Mouse (Mus musculus) cerebellum, adult 18-20 months (tissue): ENCODE results near the gene Zfp524.

Source experiments
- DNase-seq, 2 experiments: peaks; one replicate each; pipeline ENCODE4 v3.0.0; 2021

Gene Zfp524

GRCm38 (mm10) chr7:5051193-5052192 is 37.3 kb downstream of the Zfp524 start, which contains the start of gene Zfp580:
Gene Zfp580, plus strand, starts transcription at chr7:5051538.
- DNase-seq: peak; percentile 77 to 90

- DNase-seq: peak in 1 of 2 experiments; percentile 35
Observed at GRCm38 (mm10) chr7:5052438-5052837, 38.2 kb downstream of the Zfp524 start.

GRCm38 (mm10) chr7:5052931-5053343 is 38.7 kb downstream of the Zfp524 start:
- peak in 1 of 2 experiments; percentile 56 for DNase-seq

GRCm38 (mm10) chr7:5053456-5054179 is 39.4 kb downstream of the Zfp524 start:
- peak in 1 of 2 experiments; percentile 57 for DNase-seq

GRCm38 (mm10) chr7:5056651-5057263 is 42.5 kb downstream of the Zfp524 start:
- DNase-seq: peak; percentile 59 to 73

GRCm38 (mm10) chr7:5057381-5057780 is 43.2 kb downstream of the Zfp524 start:
- DNase-seq: peak in 1 of 2 experiments; percentile 30

GRCm38 (mm10) chr7:5057804-5058203 is 43.6 kb downstream of the Zfp524 start:
- DNase-seq: peak in 1 of 2 experiments; percentile 36

- no peak for DNase-seq
Observed at GRCm38 (mm10) chr7:5058631-5059030, 44.4 kb downstream of the Zfp524 start.

GRCm38 (mm10) chr7:5059421-5059820 is 45.2 kb downstream of the Zfp524 start:
- peak in 1 of 2 experiments; percentile 37 for DNase-seq

GRCm38 (mm10) chr7:5060239-5060731 is 46.1 kb downstream of the Zfp524 start:
- peak; percentile 89 to 93 for DNase-seq

- peak; percentile 99 for DNase-seq
Observed at GRCm38 (mm10) chr7:5060944-5061773, 46.9 kb downstream of the Zfp524 start.

GRCm38 (mm10) chr7:5061774-5062359 is 47.7 kb downstream of the Zfp524 start, which contains the start of gene U2af2:
Gene U2af2, plus strand, starts transcription at chr7:5062143.
- DNase-seq: peak; percentile 93 to 94

GRCm38 (mm10) chr7:5062360-5063001 is 48.3 kb downstream of the Zfp524 start:
- DNase-seq: no peak

GRCm38 (mm10) chr7:5064886-5065285 is 50.7 kb downstream of the Zfp524 start:
- no peak for DNase-seq
